Mouse (Mus musculus): ENCODE results near the gene Odf2. TPM values are rescaled to one million over a fixed set of nuclear protein-coding genes. Genes with fewer than 3 reads are reported as not detected.
A peak's percentile ranks its signal among the peaks of the same experiment; 100 is the strongest.
"Not testable (repeated sequence)": the region's sequence is repeated elsewhere in the genome, so short reads cannot be mapped to it uniquely, and the experiment has no call there.

Gene Odf2
- polyA plus RNA-seq, 1 experiment from 2014 or later, result 39.5 TPM

GRCm38 (mm10) chr2:29898081-29898480 lies 9.1 kb downstream of the Odf2 start:
- no peaks in the 10 kb centered on the region for H3K9me3 ChIP-seq (replicated peaks)
- H3K4me1 ChIP-seq (replicated peaks), result no peaks in the 10 kb centered on the region
- no peak overlapping the region for H3K27ac ChIP-seq
- H3K27me3 ChIP-seq, result no peaks in the 10 kb centered on the region
- H3K4me3 ChIP-seq (replicated peaks), result no peak overlapping the region
- DNase-seq (no peak), ATAC-seq (ENCODE audit: low read depth) (no peak)
- no peak overlapping the region for H3K4me2 ChIP-seq
- peaks cover 100% of the 10 kb centered on the region for H3K36me3 ChIP-seq
- no peak overlapping the region for H3K9ac ChIP-seq
- WGBS (ENCODE audit: insufficient replicate concordance), result 82% methylated on average over 1 of the region's 1 CpGs

GRCm38 (mm10) chr2:29902194-29902593 lies 13.2 kb downstream of the Odf2 start:
- peaks cover 99% of the 10 kb centered on the region for H3K36me3 ChIP-seq
- H3K4me3 ChIP-seq (replicated peaks), result no peak overlapping the region
- no peak overlapping the region for H3K27ac ChIP-seq
- ATAC-seq (ENCODE audit: low read depth) (no peak), DNase-seq (no peak)
- H3K4me2 ChIP-seq, result no peak overlapping the region
- H3K9me3 ChIP-seq (replicated peaks), result no peaks in the 10 kb centered on the region
- no peaks in the 10 kb centered on the region for H3K27me3 ChIP-seq
- 86% methylated on average over 10 of the region's 10 CpGs for WGBS (ENCODE audit: insufficient replicate concordance)
- H3K4me1 ChIP-seq (replicated peaks), result no peaks in the 10 kb centered on the region
- no peak overlapping the region for H3K9ac ChIP-seq

GRCm38 (mm10) chr2:29908171-29908570 lies 19.1 kb downstream of the Odf2 start:
- H3K27me3 ChIP-seq; H3K9me3 ChIP-seq (replicated peaks); H3K4me2 ChIP-seq; H3K27ac ChIP-seq; H3K4me1 ChIP-seq (replicated peaks); H3K4me3 ChIP-seq (replicated peaks); ATAC-seq (ENCODE audit: low read depth); H3K9ac ChIP-seq; DNase-seq: not testable (repeated sequence)
- H3K36me3 ChIP-seq, result peaks cover 92% of the 10 kb centered on the region
- 89% methylated on average over 2 of the region's 2 CpGs for WGBS (ENCODE audit: insufficient replicate concordance)

GRCm38 (mm10) chr2:29910042-29910441 lies 21.0 kb downstream of the Odf2 start:
- WGBS (ENCODE audit: insufficient replicate concordance), result 84% methylated on average over 2 of the region's 2 CpGs
- no peak overlapping the region for H3K9ac ChIP-seq

DNA sequence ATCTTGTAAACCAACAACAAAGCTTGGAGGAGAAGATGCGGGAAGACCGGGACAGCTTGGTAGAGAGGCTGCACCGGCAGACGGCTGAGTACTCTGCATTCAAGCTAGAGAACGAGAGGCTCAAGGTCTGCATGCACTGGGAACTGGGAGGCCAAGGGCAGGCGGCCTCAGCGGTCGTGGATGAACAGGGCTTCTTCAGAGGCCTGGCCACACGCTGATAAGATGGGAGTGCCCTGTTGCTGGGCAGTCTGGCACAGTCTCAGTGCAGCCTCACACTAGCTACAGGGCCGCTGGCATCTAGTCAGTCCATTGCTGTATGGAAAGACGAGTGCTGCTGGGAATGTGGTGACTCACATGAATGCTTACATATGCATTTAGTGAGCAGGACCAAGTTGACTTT lies 28.6 kb downstream of the Odf2 start:
- WGBS (ENCODE audit: insufficient replicate concordance), result 60% methylated on average over 11 of the region's 11 CpGs
- H3K36me3 ChIP-seq, result peaks cover 90% of the 10 kb centered on the region
- peak overlapping the region; percentile 50 for H3K4me2 ChIP-seq
- no peaks in the 10 kb centered on the region for H3K9me3 ChIP-seq (replicated peaks)
- H3K27ac ChIP-seq, result peak overlapping the region; percentile 84
- DNase-seq, result peak; percentile 48
- no peaks in the 10 kb centered on the region for H3K27me3 ChIP-seq
- ATAC-seq (ENCODE audit: low read depth), result peak; percentile 98
- H3K4me1 ChIP-seq (replicated peaks), result peaks cover 31% of the 10 kb centered on the region
- peak overlapping the region; percentile 51 for H3K9ac ChIP-seq
- no peak overlapping the region for H3K4me3 ChIP-seq (replicated peaks)

More at GRCm38 (mm10) chr2:29910042-29910441, 21.0 kb downstream of the Odf2 start:
- no peak overlapping the region for H3K4me3 ChIP-seq (replicated peaks)
- DNase-seq (peak; percentile 22), ATAC-seq (ENCODE audit: low read depth) (no peak)
- H3K27ac ChIP-seq, result no peak overlapping the region
- no peaks in the 10 kb centered on the region for H3K27me3 ChIP-seq
- peaks cover 91% of the 10 kb centered on the region for H3K36me3 ChIP-seq
- no peak overlapping the region for H3K4me2 ChIP-seq
- H3K4me1 ChIP-seq (replicated peaks), result no peaks in the 10 kb centered on the region
- H3K9me3 ChIP-seq (replicated peaks), result no peaks in the 10 kb centered on the region

DNA sequence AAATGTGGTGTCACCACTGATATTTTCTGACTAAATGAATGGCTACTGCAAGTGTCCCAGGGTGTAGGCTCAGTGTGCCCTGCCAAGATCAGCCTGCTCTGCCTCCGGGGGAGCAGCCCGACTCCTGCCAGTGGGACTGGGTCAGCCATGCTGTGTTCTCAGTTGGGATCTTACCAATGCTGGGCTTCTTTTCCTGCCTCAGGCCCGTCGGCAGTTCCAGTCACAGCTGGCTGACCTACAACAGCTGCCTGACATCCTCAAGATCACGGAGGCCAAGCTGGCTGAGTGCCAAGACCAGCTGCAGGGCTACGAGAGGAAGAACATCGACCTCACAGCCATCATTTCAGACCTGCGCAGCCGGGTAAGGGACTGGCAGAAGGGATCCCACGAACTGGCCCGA lies 33.0 kb downstream of the Odf2 start:
- Histone ChIP-seq H3K27me3 (no peaks in the 10 kb centered on the region), H3K36me3 (peaks cover 92% of the 10 kb centered on the region), H3K9me3 (replicated peaks) (no peaks in the 10 kb centered on the region), H3K4me2 (no peak overlapping the region), H3K4me3 (replicated peaks) (no peak overlapping the region), H3K9ac (no peak overlapping the region), H3K4me1 (replicated peaks) (peaks cover 18% of the 10 kb centered on the region), H3K27ac (no peak overlapping the region)
- 80% methylated on average over 11 of the region's 11 CpGs for WGBS (ENCODE audit: insufficient replicate concordance)
- ATAC-seq (ENCODE audit: low read depth) (no peak), DNase-seq (no peak)

DNA sequence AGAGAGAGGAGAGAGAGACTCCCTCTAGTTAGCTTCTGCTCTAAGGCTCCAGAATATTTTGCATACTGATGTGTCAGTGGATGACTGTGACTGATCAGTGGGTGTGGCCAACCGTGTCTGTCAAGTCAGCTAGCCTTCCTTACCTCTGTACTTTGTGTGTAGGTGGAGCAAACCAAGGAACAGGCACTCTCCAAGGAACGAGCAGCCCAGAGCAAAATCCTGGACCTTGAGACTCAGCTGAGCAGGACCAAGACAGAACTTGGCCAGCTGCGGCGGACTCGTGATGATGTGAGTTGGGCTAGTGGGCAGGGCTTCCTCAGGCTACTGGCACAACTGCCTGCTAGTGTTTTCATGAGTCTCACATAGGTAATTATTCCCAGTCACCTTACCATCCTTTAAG lies 37.5 kb downstream of the Odf2 start:
- peaks cover 96% of the 10 kb centered on the region for H3K36me3 ChIP-seq
- DNase-seq, result no peak
- WGBS (ENCODE audit: insufficient replicate concordance), result 86% methylated on average over 5 of the region's 5 CpGs

DNA sequence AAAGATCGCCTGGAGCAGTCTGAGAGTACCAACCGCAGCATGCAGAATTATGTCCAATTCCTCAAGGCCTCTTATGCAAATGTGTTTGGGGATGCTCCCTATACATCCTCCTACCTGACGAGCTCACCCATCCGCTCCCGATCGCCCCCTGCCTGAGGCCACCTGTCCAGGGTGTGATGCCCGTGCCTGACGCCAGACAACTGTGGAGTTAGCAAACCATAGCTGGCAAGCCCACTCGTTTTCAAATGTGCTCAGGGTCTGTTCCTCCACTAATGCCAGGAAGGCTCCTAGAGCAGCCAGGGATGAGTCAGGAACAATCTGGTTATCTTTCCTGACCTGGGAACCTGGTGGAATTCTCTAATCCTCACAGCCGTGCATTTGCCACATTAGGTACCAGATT lies 41.5 kb downstream of the Odf2 start:
- peaks cover 56% of the 10 kb centered on the region for H3K36me3 ChIP-seq
- no peaks in the 10 kb centered on the region for H3K9me3 ChIP-seq (replicated peaks)
- ATAC-seq (ENCODE audit: low read depth) (no peak), DNase-seq (no peak)
- WGBS (ENCODE audit: insufficient replicate concordance), result 83% methylated on average over 10 of the region's 10 CpGs
- no peaks in the 10 kb centered on the region for H3K27me3 ChIP-seq
- no peak overlapping the region for H3K27ac ChIP-seq
- H3K4me2 ChIP-seq, result no peak overlapping the region
- no peak overlapping the region for H3K4me3 ChIP-seq (replicated peaks)
- peaks cover 9% of the 10 kb centered on the region; the same call in 1 of the 2 replicates for H3K4me1 ChIP-seq (replicated peaks)
- no peak overlapping the region for H3K9ac ChIP-seq

More for the DNA sequence above, 37.5 kb downstream of the Odf2 start:
- H3K4me3 ChIP-seq (replicated peaks), result no peak overlapping the region
- no peak overlapping the region for H3K9ac ChIP-seq
- H3K9me3 ChIP-seq (replicated peaks), result no peaks in the 10 kb centered on the region
- no peak overlapping the region for H3K4me2 ChIP-seq
- ATAC-seq (ENCODE audit: low read depth), result no peak
- no peaks in the 10 kb centered on the region for H3K27me3 ChIP-seq
- no peaks in the 10 kb centered on the region for H3K4me1 ChIP-seq (replicated peaks)
- H3K27ac ChIP-seq, result no peak overlapping the region

DNA sequence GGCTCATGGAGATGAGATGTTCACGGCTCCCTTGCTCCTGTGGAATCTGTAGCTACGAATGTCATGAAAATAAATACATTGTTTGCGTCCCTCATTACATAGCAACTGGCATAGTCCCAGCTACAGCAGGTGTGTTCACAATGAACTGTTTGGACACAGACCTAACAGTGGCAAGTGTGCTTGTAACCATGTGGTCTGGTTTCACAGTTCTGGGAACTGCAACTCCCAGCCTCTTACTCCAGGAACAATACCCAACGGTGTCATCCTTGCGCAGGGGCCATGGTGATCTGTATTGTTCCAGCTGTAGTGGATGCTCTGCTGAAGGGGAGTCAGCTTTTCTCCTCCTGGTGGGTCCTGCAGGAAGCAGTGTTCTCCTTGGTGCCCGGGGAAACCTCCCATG lies 42.2 kb downstream of the Odf2 start:
- 87% methylated on average over 6 of the region's 6 CpGs for WGBS (ENCODE audit: insufficient replicate concordance)
- Histone ChIP-seq H3K27ac (no peak overlapping the region), H3K4me3 (replicated peaks) (no peak overlapping the region), H3K27me3 (no peaks in the 10 kb centered on the region), H3K9ac (no peak overlapping the region), H3K4me2 (no peak overlapping the region), H3K4me1 (replicated peaks) (peaks cover 15% of the 10 kb centered on the region), H3K36me3 (peaks cover 49% of the 10 kb centered on the region), H3K9me3 (replicated peaks) (no peaks in the 10 kb centered on the region)
- DNase-seq (no peak), ATAC-seq (ENCODE audit: low read depth) (no peak)

- H3K4me3 ChIP-seq (replicated peaks), result peak within 1 kb of the TSS; percentile 84
- H3K27ac ChIP-seq, result peak within 1 kb of the TSS; percentile 78
- peaks cover 46% of the 10 kb centered on the region for H3K36me3 ChIP-seq
- H3K9ac ChIP-seq, result peak within 1 kb of the TSS; percentile 78
- ATAC-seq (ENCODE audit: low read depth) (peak; percentile 96), DNase-seq (peak; percentile 96)
- 2% methylated on average over 44 of the region's 44 CpGs for WGBS (ENCODE audit: insufficient replicate concordance)
- peaks cover 19% of the 10 kb centered on the region for H3K4me1 ChIP-seq (replicated peaks)
- no peaks in the 10 kb centered on the region for H3K9me3 ChIP-seq (replicated peaks)
- H3K27me3 ChIP-seq, result no peaks in the 10 kb centered on the region
- peak within 1 kb of the TSS; percentile 81 for H3K4me2 ChIP-seq
These were observed 46.0 kb downstream of the Odf2 start, which contains the start of gene Gle1 for GRCm38 (mm10) chr2:29934906-29935599. TSS of gene Gle1 (plus strand) at chr2:29935426.

DNA sequence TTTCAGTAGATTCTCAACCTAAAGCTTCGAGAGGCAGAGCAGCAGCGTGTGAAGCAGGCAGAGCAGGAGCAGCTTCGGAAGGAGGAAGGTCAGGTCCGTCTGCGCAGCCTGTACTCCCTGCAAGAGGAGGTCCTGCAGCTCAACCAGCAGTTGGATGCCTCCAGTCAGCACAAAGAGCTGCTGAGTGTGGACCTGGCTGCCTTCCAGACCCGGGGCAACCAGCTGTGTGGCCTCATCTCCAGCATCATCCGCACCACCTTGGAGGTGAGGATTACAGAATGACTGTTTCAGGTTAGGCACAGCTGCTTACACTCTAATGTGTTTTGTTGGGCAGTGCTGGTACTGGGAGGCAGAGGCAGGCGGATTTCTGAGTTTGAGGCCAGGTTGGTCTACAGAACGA lies 51.1 kb downstream of the Odf2 start:
- H3K4me2 ChIP-seq, result no peak overlapping the region
- no peak overlapping the region for H3K4me3 ChIP-seq (replicated peaks)
- no peaks in the 10 kb centered on the region for H3K27me3 ChIP-seq
- no peak overlapping the region for H3K27ac ChIP-seq
- no peaks in the 10 kb centered on the region for H3K9me3 ChIP-seq (replicated peaks)
- 85% methylated on average over 9 of the region's 9 CpGs for WGBS (ENCODE audit: insufficient replicate concordance)
- ATAC-seq (ENCODE audit: low read depth) (no peak), DNase-seq (no peak)
- peaks cover 15% of the 10 kb centered on the region for H3K4me1 ChIP-seq (replicated peaks)
- peaks cover 81% of the 10 kb centered on the region for H3K36me3 ChIP-seq
- no peak overlapping the region for H3K9ac ChIP-seq

- DNase-seq, result no peak
- Histone ChIP-seq H3K27me3 (no peaks in the 10 kb centered on the region), H3K4me1 (replicated peaks) (peaks cover 15% of the 10 kb centered on the region), H3K4me2 (no peak overlapping the region), H3K9ac (no peak overlapping the region), H3K27ac (no peak overlapping the region), H3K36me3 (peaks cover 88% of the 10 kb centered on the region), H3K4me3 (replicated peaks) (no peak overlapping the region), H3K9me3 (replicated peaks) (no peaks in the 10 kb centered on the region)
- WGBS (ENCODE audit: insufficient replicate concordance), result 89% methylated on average over 7 of the region's 7 CpGs
- no peak for ATAC-seq (ENCODE audit: low read depth)
These were observed 51.8 kb downstream of the Odf2 start for GRCm38 (mm10) chr2:29940826-29941225.

Measured in liver, embryonic 13.5 days (tissue).